Mouse (Mus musculus) myocyte (in vitro differentiated cells): ENCODE data around the gene Rai1.

Experiments
- CEBPB ChIP-seq: IDR thresholded peaks from 2 replicates; pipeline ENCODE4 v1.6.1; 2011; ENCODE audit warnings: mild to moderate bottlenecking, moderate library complexity; ENCODE audit not compliant: poor library complexity, insufficient read depth, severe bottlenecking
- MYOD1 ChIP-seq, 3 experiments: IDR thresholded peaks; one replicate each; pipeline ENCODE4 v1.6.1; 2011; ENCODE audit warnings: control low read depth in 2 of 3, low read depth in 2 of 3, mild to moderate bottlenecking in 2 of 3, moderate library complexity in 1 of 3; ENCODE audit not compliant: insufficient read length in 2 of 3, control insufficient read depth in 1 of 3
- MYOG ChIP-seq, 3 experiments: IDR thresholded peaks; one replicate each; pipeline ENCODE4 v1.6.1; 2011; ENCODE audit warnings: control low read depth in 2 of 3, low read depth in 2 of 3, mild to moderate bottlenecking in 2 of 3; ENCODE audit not compliant: insufficient read length in 2 of 3, control insufficient read depth in 1 of 3, insufficient read depth in 1 of 3
- POLR2A ChIP-seq: IDR thresholded peaks from one replicate; pipeline ENCODE4 v1.6.1; 2011; ENCODE audit warnings: low read depth, mild to moderate bottlenecking, control low read depth, moderate library complexity; ENCODE audit not compliant: insufficient read length
- TCF12 ChIP-seq: IDR thresholded peaks from one replicate; pipeline ENCODE4 v1.6.1; 2011; ENCODE audit warnings: mild to moderate bottlenecking, control low read depth; ENCODE audit not compliant: poor library complexity, insufficient read depth, severe bottlenecking
- USF1 ChIP-seq: IDR thresholded peaks from one replicate; pipeline ENCODE4 v1.6.1; 2011; ENCODE audit warnings: low read depth, mild to moderate bottlenecking, control low read depth, moderate library complexity

- no peak for TF ChIP-seq POLR2A
- TF ChIP-seq MYOG (IDR thresholded peaks at IDR 0.05; ENCODE audit: control insufficient read depth in 1 of 3, insufficient read depth in 1 of 3, insufficient read length in 2 of 3, low read depth in 2 of 3), result no peak
- TF ChIP-seq USF1, result no peak
- no peak for TF ChIP-seq TCF12
- TF ChIP-seq CEBPB, result no peak
- TF ChIP-seq MYOD1 (IDR thresholded peaks at IDR 0.05; ENCODE audit: control insufficient read depth in 1 of 3, insufficient read length in 2 of 3, low read depth in 2 of 3), result no peak
Observed at GRCm38 (mm10) chr11:60162547-60162946, 57.7 kb downstream of the Rai1 start.
